Mouse (Mus musculus): ENCODE results near the gene Setd1b.

Setd1b gene

DNA sequence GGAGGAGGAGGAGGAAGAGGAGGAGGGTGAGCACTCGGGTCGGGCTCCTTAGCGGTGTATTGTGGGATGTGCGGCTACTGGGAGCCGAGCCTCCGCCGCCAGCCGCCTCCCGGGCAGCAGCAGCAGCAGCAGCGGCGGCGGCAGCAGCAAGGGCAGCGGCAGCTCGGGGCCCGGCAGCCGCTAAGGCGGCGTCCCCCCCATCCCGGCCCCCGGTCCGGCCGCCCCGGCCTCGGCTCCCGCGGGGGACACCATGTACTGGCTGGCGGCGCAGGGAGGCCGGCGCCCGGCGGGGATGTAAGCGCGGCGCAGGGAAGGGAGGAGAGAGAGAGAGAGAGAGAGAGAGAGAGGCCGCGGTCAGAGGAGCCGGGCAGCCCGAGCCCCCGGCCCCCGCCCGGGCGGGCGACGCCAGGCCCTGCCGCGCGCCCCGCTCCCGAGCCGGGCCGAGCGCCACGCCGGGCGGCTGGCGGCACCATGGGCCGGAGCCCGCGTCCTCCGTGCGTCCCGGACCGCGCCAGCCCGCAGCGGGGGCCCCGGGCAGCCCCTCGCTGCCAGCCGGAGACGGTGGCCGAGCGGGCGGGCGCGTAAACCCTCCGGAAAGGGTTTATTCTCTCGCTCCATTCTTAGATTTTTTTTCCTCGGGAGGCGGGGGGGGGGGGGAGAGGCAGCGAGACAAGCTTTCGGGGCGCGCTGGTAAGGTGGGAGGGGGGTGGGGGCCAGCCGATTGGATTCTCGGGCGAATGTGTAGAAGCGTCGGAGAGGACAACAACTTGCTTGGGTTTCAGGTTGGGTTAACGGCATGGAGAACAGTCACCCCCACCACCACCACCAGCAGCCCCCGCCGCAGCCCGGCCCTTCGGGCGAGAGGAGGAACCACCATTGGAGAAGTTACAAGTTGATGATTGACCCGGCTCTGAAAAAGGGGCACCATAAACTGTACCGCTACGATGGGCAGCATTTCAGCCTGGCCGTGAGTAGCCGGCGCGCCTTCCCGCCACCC is at the start of gene Setd1b:
Gene Setd1b (plus strand): TSS at position 33 of the 997 bp plus-strand sequence.
- no peaks in the 10 kb centered on the region for H3K27me3 ChIP-seq (ENCODE audit: control insufficient read depth, insufficient read depth, low read length, poor library complexity, severe bottlenecking)
- peaks cover 1% of the 10 kb centered on the region for H3K36me3 ChIP-seq (ENCODE audit: control insufficient read depth, insufficient read depth, low read length, poor library complexity, severe bottlenecking)
- DNase-seq (ENCODE audit: low read depth, low spot score) = peak; percentile 56

GRCm38 (mm10) chr5:123093077-123093633 is 48.8 kb upstream of the Setd1b start:
- H3K27me3 ChIP-seq (ENCODE audit: control insufficient read depth, insufficient read depth, low read length, poor library complexity, severe bottlenecking) = no peaks in the 10 kb centered on the region
- no peaks in the 10 kb centered on the region for H3K36me3 ChIP-seq (ENCODE audit: control insufficient read depth, insufficient read depth, low read length, poor library complexity, severe bottlenecking)
- no peak for DNase-seq (ENCODE audit: low read depth, low spot score)

DNA sequence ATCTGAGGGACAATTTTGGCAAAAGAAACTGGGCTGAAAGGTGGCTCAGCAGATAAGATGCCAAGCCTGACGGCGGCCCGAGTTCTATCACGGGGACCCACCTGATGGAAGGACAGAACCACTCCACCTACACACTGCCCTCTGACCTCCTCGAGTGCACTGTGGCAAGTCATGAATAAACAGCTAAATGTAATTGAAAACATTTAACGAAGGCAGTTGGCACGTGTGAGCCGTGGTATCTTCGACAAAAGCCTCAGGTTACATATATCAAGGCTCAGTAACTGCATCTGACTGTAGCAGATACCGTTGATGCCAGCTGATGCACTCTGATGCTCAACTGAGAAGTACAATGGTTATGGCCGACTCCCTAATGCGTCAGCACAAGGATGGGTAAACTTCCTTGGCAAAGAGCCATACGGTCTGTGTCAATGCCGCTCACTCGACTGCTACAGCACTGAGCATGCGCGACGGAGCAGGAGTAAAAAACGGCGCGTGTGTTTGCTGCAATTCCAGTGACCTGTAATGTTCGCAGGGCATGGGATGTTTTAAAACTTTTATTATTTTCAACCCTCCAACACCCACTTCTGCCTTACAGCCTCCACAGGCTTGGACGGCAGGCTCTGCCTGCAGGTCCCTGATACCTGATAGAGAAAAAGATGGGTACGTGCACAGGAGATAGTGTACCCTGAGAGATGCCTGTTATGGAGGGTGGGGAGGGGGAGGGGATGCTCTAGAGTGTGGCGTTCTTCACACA is 47.6 kb upstream of the Setd1b start:
- DNase-seq (ENCODE audit: low read depth, low spot score) = no peak
- Histone ChIP-seq H3K36me3 (ENCODE audit: control insufficient read depth, insufficient read depth, low read length, poor library complexity, severe bottlenecking) (no peaks in the 10 kb centered on the region), H3K27me3 (ENCODE audit: control insufficient read depth, insufficient read depth, low read length, poor library complexity, severe bottlenecking) (no peaks in the 10 kb centered on the region)

- Histone ChIP-seq H3K36me3 (ENCODE audit: control insufficient read depth, insufficient read depth, low read length, poor library complexity, severe bottlenecking) (no peaks in the 10 kb centered on the region), H3K27me3 (ENCODE audit: control insufficient read depth, insufficient read depth, low read length, poor library complexity, severe bottlenecking) (no peaks in the 10 kb centered on the region)
- DNase-seq (ENCODE audit: low read depth, low spot score) = no peak
Measured at GRCm38 (mm10) chr5:123096299-123096698, 45.7 kb upstream of the Setd1b start.

DNA sequence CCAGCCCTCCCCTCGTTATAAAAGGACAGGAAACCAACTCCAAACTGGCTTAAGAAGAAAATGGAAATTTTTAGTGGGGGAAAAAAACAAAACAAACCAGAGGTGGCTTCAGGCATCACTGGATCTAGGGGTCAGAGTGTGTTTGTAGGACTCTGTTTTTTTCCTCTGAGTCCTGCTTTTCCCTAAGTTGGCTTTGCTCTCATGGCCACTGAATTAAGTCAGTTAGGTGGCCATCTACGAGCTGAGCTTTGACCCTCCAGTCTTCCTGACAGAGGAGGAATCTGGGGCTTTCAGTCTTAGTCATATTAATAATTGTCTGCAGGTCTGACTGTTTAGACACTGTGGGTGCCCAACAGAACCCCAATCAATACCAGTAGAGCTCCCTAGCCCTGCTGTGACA is 43.5 kb upstream of the Setd1b start:
- Histone ChIP-seq H3K27me3 (ENCODE audit: control insufficient read depth, insufficient read depth, low read length, poor library complexity, severe bottlenecking) (no peaks in the 10 kb centered on the region), H3K36me3 (ENCODE audit: control insufficient read depth, insufficient read depth, low read length, poor library complexity, severe bottlenecking) (no peaks in the 10 kb centered on the region)
- no peak for DNase-seq (ENCODE audit: low read depth, low spot score)

GRCm38 (mm10) chr5:123102376-123102775 is 39.6 kb upstream of the Setd1b start:
- H3K36me3 ChIP-seq (ENCODE audit: control insufficient read depth, insufficient read depth, low read length, poor library complexity, severe bottlenecking) = no peaks in the 10 kb centered on the region
- no peak for DNase-seq (ENCODE audit: low read depth, low spot score)
- H3K27me3 ChIP-seq (ENCODE audit: control insufficient read depth, insufficient read depth, low read length, poor library complexity, severe bottlenecking) = no peaks in the 10 kb centered on the region

DNA sequence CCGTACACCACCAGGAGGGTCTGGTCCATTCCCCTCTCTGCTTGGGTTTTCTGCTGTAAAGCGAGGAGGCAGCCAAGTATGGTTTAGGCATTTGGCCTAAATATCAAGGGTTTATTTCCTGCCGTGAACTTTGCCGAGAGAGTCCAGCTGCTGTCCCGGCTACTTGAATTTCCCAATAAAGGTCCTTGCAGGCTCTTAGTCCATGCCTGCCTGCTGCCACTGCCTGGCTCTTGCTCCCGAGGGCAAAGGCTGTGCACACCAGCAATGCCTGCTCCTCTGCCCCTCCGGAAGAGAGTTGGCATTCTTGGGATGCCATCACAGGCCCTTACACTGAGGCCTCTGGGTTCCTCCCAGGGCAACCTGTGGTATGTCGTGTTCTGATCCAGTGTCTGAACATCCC is 38.4 kb upstream of the Setd1b start:
- no peak for DNase-seq (ENCODE audit: low read depth, low spot score)
- no peaks in the 10 kb centered on the region for H3K27me3 ChIP-seq (ENCODE audit: control insufficient read depth, insufficient read depth, low read length, poor library complexity, severe bottlenecking)
- no peaks in the 10 kb centered on the region for H3K36me3 ChIP-seq (ENCODE audit: control insufficient read depth, insufficient read depth, low read length, poor library complexity, severe bottlenecking)

GRCm38 (mm10) chr5:123104769-123105168 is 37.2 kb upstream of the Setd1b start:
- no peaks in the 10 kb centered on the region for H3K36me3 ChIP-seq (ENCODE audit: control insufficient read depth, insufficient read depth, low read length, poor library complexity, severe bottlenecking)
- no peak for DNase-seq (ENCODE audit: low read depth, low spot score)
- H3K27me3 ChIP-seq (ENCODE audit: control insufficient read depth, insufficient read depth, low read length, poor library complexity, severe bottlenecking) = no peaks in the 10 kb centered on the region

DNA sequence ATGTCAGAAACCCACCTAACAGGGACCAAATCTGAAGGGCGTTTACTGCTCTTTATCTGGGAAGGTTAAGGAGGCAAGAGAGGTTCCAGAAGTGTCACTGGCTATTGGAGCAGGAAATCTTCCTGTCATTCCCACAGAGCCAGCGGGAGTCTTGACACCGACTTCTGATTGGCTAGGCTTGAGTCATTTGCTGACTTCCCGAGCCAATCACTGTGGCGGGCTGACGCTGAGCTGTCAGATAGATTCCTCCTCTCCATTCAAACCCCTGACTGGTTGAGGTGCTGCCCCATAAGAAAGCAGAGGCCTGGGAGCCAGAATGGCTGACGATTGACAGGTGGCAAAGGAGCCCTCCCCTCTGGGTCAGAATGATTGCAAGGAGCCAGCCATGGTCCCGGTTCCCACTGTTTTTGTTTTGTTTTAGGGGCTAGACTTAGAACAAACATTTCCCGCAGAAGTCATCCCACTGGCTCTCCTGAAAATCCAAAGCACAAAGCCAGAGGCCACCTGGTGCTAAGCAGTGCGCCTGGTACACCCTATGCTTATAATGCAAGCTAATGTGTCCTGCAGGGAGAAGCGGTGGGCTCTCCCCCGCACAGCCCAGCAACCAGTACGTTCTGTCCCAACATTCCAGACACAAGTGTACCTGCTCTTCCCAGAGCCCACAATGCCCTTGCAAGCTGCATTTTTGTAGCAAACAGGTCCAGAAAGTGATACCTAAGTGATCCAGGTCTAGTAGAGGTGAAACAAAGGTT is 32.4 kb upstream of the Setd1b start:
- Histone ChIP-seq H3K36me3 (ENCODE audit: control insufficient read depth, insufficient read depth, low read length, poor library complexity, severe bottlenecking) (no peaks in the 10 kb centered on the region), H3K27me3 (ENCODE audit: control insufficient read depth, insufficient read depth, low read length, poor library complexity, severe bottlenecking) (no peaks in the 10 kb centered on the region)
- no peak for DNase-seq (ENCODE audit: low read depth, low spot score)

DNA sequence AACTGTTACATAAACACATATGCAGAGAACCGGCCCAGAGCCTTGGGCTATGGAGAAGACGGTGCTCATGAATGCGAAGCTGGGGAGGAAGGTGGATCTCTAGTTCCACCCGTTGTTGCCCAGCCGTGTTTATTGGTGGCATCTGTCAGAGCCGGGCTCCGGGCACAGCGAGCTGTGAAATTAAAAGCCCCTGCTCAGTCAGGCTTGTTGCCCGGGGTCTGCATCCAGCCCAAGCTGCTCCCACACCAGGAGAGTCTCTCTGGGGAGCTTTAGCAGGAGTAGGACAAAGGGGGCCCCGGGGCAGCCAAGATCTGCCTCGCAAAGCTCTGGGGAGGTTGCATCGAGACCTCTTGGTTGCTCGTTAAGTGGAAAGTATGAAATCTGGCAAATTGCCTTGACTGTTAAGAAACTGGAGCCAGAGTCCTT is 31.7 kb upstream of the Setd1b start:
- H3K36me3 ChIP-seq (ENCODE audit: control insufficient read depth, insufficient read depth, low read length, poor library complexity, severe bottlenecking) = no peaks in the 10 kb centered on the region
- no peaks in the 10 kb centered on the region for H3K27me3 ChIP-seq (ENCODE audit: control insufficient read depth, insufficient read depth, low read length, poor library complexity, severe bottlenecking)
- no peak for DNase-seq (ENCODE audit: low read depth, low spot score)

- DNase-seq (ENCODE audit: low read depth, low spot score) = no peak
- Histone ChIP-seq H3K36me3 (ENCODE audit: control insufficient read depth, insufficient read depth, low read length, poor library complexity, severe bottlenecking) (no peaks in the 10 kb centered on the region; the same call in 1 of the 2 replicates), H3K27me3 (ENCODE audit: control insufficient read depth, insufficient read depth, low read length, poor library complexity, severe bottlenecking) (no peaks in the 10 kb centered on the region)
Measured at GRCm38 (mm10) chr5:123114109-123114508, 27.9 kb upstream of the Setd1b start.

GRCm38 (mm10) chr5:123114924-123115323 is 27.1 kb upstream of the Setd1b start:
- peak; percentile 50 for DNase-seq (ENCODE audit: low read depth, low spot score)

GRCm38 (mm10) chr5:123116080-123116479 is 25.9 kb upstream of the Setd1b start:
- DNase-seq (ENCODE audit: low read depth, low spot score) = no peak

More at GRCm38 (mm10) chr5:123114924-123115323, 27.1 kb upstream of the Setd1b start:
- H3K36me3 ChIP-seq (ENCODE audit: control insufficient read depth, insufficient read depth, low read length, poor library complexity, severe bottlenecking) = no peaks in the 10 kb centered on the region; the same call in 1 of the 2 replicates
- no peaks in the 10 kb centered on the region for H3K27me3 ChIP-seq (ENCODE audit: control insufficient read depth, insufficient read depth, low read length, poor library complexity, severe bottlenecking)

DNA sequence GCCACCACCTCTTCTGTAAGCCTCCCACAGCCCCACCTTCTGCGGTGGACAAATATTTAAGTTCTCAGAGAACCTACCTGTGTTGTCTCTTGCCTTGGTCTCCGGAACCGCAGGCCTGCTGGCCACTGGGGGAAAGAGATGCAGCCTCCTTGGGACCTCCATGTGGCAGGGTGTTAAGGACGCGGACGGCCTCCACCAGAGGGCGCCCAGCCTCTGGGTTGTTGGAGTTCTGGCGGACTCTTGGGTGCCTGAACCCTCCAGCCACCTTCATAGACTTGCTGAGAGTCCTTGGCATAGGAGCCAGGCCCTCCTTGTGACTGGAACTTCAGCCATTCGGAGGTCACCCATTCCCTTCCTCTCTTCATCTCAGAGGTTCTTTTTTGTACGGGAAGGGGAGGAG is 24.7 kb upstream of the Setd1b start:
- Histone ChIP-seq H3K27me3 (ENCODE audit: control insufficient read depth, insufficient read depth, low read length, poor library complexity, severe bottlenecking) (no peaks in the 10 kb centered on the region), H3K36me3 (ENCODE audit: control insufficient read depth, insufficient read depth, low read length, poor library complexity, severe bottlenecking) (peaks cover 2% of the 10 kb centered on the region)
- peak; percentile 90 for DNase-seq (ENCODE audit: low read depth, low spot score)

More at GRCm38 (mm10) chr5:123116080-123116479, 25.9 kb upstream of the Setd1b start:
- H3K36me3 ChIP-seq (ENCODE audit: control insufficient read depth, insufficient read depth, low read length, poor library complexity, severe bottlenecking) = no peaks in the 10 kb centered on the region; the same call in none of the 2 replicates
- no peaks in the 10 kb centered on the region for H3K27me3 ChIP-seq (ENCODE audit: control insufficient read depth, insufficient read depth, low read length, poor library complexity, severe bottlenecking)

Measured in splenic B cell, adult 2 months (primary cell).